In genomic region chr15:12118093-12118431, GRCm38 (mm10) we compare ENCODE assay signal across 8 mouse cellular contexts. TPM values are rescaled to one million over a fixed set of nuclear protein-coding genes. Genes with fewer than 3 reads are reported as not detected.
DNase-seq lines count a peak whose midpoint lies in the region; ATAC-seq and TF ChIP-seq lines count a peak whose summit lies in the region.

No protein-coding gene starts in this region.

- peak overlapping the region; percentile 89 for H3K4me2 ChIP-seq in hindbrain, embryonic 16.5 days (ENCODE audit: low read length)

- H3K9me3 ChIP-seq in hindbrain, embryonic 16.5 days (ENCODE audit: control insufficient read depth, low read length) = no peaks in the 10 kb centered on the region

- no peak for ATAC-seq in hindbrain, embryonic 16.5 days
- ATAC-seq in megakaryocyte, adult 5-6 weeks (ENCODE audit: poor library complexity, severe bottlenecking) = peak; percentile 7; the same call in 1 of the 2 replicates

- no peaks in the 10 kb centered on the region for H3K36me3 ChIP-seq in spleen, adult 2 months (ENCODE audit: control insufficient read depth, insufficient read depth, low read length)
- H3K36me3 ChIP-seq in hindbrain, embryonic 16.5 days (ENCODE audit: control insufficient read depth, insufficient read depth, low read length) = no peaks in the 10 kb centered on the region

- DNase-seq in embryo, embryonic 10 days (ENCODE audit: low spot score) = peak; percentile 55
- no peak for DNase-seq in embryo, embryonic 10.5 days (ENCODE audit: low spot score)
- no peak for DNase-seq in spleen, adult 2 months (ENCODE audit: low read depth in 1 of 2, low spot score in 2 of 2)
- DNase-seq in spleen, postnatal 14 days (ENCODE audit: low spot score in 2 of 2) = no peak
- DNase-seq in testis, postnatal 14 days (ENCODE audit: low spot score) = peak; percentile 75
- no peak for DNase-seq in frontal cortex, adult 2 months (ENCODE audit: extremely low spot score in 1 of 2, low spot score in 1 of 2)

- H3K27ac ChIP-seq in spleen, adult 2 months (ENCODE audit: insufficient read depth, low read length) = peak overlapping the region; percentile 64
- peak overlapping the region; percentile 95 for H3K27ac ChIP-seq in hindbrain, embryonic 16.5 days (ENCODE audit: low read depth, low read length)

- H3K4me3 ChIP-seq in spleen, adult 2 months (ENCODE audit: extremely low read depth, insufficient read depth, insufficient read length) = peak overlapping the region; percentile 75
- H3K4me3 ChIP-seq in hindbrain, embryonic 16.5 days (ENCODE audit: low read length) = peak overlapping the region; percentile 99

- H3K9ac ChIP-seq in hindbrain, embryonic 16.5 days (ENCODE audit: low read depth, low read length) = peak overlapping the region; percentile 98

- 0% methylated on average over 38 of the region's 43 CpGs for WGBS in spleen, adult 2 months
- 1% methylated on average over 24 of the region's 43 CpGs for WGBS in hindbrain, embryonic 16.5 days

- no peak for TF ChIP-seq POLR2A in spleen, adult 2 months (IDR thresholded peaks at IDR 0.05; ENCODE audit: low read depth, low read length)

- TF ChIP-seq CTCF in spleen, adult 2 months (IDR thresholded peaks at IDR 0.05; ENCODE audit: extremely low read depth, insufficient read depth, insufficient read length, insufficient replicate concordance) = no peak

- H3K4me1 ChIP-seq in spleen, adult 2 months (ENCODE audit: control insufficient read depth, insufficient read depth, insufficient read length) = peaks cover 2% of the 10 kb centered on the region
- peaks cover 11% of the 10 kb centered on the region for H3K4me1 ChIP-seq in hindbrain, embryonic 16.5 days (ENCODE audit: control insufficient read depth, insufficient read depth, low read depth, low read length)

- H3K27me3 ChIP-seq in spleen, adult 2 months (ENCODE audit: control insufficient read depth, insufficient read depth, low read length) = no peaks in the 10 kb centered on the region
- no peaks in the 10 kb centered on the region for H3K27me3 ChIP-seq in hindbrain, embryonic 16.5 days (replicated peaks; ENCODE audit: control insufficient read depth, insufficient read depth, low read length)

RNA-seq across cellular contexts. Expression of gene Zfr, which starts 0.4 kb away (rescaled TPM):
- polyA plus RNA-seq in spleen, adult 2 months (2012; rRNA removed) = 77.2 and 93.5 TPM in 2 replicates
- polyA plus RNA-seq in hindbrain, embryonic 16.5 days (2015; fragmentation: Nextera tagmentation; extraction: Ambion mirVana) = 162 and 168 TPM in 2 replicates
- total RNA-seq in megakaryocyte, adult 5-6 weeks (2015) = 111 and 115 TPM in 2 replicates
- total RNA-seq in megakaryocyte, adult 5-6 weeks (2017) = 47.1 and 49.6 TPM in 2 replicates
- polyA plus RNA-seq in frontal cortex, adult 2 months (2012; rRNA removed) = 160 TPM in 2 replicates

Comparison
In these comparisons a context has a peak if more than half of its experiments do, and no peak if none do; other contexts are left out.
1. DNase-seq: peak in embryo, embryonic 10 days (single experiment) and testis, postnatal 14 days (single experiment); none in embryo, embryonic 10.5 days (single experiment), spleen, adult 2 months (0 of 2), spleen, postnatal 14 days (0 of 2) and frontal cortex, adult 2 months (0 of 2).